Mouse (Mus musculus) adrenal gland (tissue): ENCODE measurements around the gene Gal3st2c.
"Not testable (repeated sequence)": the region's sequence is repeated elsewhere in the genome, so short reads cannot be mapped to it uniquely, and the experiment has no call there.

Experiments
- intact Hi-C: fragments of 180-260 bp; cut with DNase I; formaldehyde crosslinking; loops from one replicate; pipeline ENCODE4 v1.15.1; 2025
- long read RNA-seq, 2 experiments: library from polyadenylated mRNA; unstranded; transcript quantifications; one replicate each; pipeline ENCODE4 v2.0.0; 2020; ENCODE audit warnings: borderline replicate concordance in 1 of 2; ENCODE audit not compliant: insufficient replicate concordance in 1 of 2

Gene Gal3st2c
- long read RNA-seq, experiment 1 = 0 reads
- long read RNA-seq, experiment 2 = 0 reads

- intact Hi-C loops = not testable (repeated sequence)
Measured at GRCm38 (mm10) chr1:93990209-93990608, at the start of gene Gal3st2c. TSS of gene Gal3st2c (plus strand) at chr1:93990509.

GRCm38 (mm10) chr1:93949087-93949486 lies 41.2 kb upstream of the Gal3st2c start:
- intact Hi-C loops = not testable (repeated sequence)

GRCm38 (mm10) chr1:93966489-93966888 lies 23.8 kb upstream of the Gal3st2c start:
- intact Hi-C loops = not testable (repeated sequence)

- intact Hi-C loops = not testable (repeated sequence)
Measured at GRCm38 (mm10) chr1:93970380-93970779, 19.9 kb upstream of the Gal3st2c start.

GRCm38 (mm10) chr1:93970797-93971196 lies 19.5 kb upstream of the Gal3st2c start:
- intact Hi-C loops = not testable (repeated sequence)

- intact Hi-C loops = not testable (repeated sequence)
Measured at GRCm38 (mm10) chr1:93975764-93976163, 14.5 kb upstream of the Gal3st2c start.

DNA sequence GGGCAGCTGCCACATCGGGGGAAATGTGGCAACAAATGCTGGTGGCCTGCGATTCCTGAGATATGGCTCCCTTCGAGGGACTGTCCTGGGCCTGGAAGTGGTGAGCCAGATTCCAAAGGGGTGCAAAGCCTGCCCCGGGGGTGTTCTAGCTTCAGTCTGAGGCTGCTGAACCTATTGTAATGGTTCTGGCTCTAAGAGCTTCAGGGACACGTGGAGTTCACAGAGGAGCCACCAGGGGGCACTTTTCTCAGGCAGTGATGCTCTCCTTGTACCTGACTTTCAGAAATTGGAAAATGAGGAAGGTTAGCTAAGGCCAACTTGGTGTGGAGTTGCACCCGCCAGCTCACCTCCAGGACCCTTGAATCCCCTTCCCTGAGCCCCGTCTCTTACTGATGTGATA lies 12.0 kb upstream of the Gal3st2c start:
- intact Hi-C loops = not testable (repeated sequence)

GRCm38 (mm10) chr1:93980932-93981331 lies 9.4 kb upstream of the Gal3st2c start:
- intact Hi-C loops = not testable (repeated sequence)

DNA sequence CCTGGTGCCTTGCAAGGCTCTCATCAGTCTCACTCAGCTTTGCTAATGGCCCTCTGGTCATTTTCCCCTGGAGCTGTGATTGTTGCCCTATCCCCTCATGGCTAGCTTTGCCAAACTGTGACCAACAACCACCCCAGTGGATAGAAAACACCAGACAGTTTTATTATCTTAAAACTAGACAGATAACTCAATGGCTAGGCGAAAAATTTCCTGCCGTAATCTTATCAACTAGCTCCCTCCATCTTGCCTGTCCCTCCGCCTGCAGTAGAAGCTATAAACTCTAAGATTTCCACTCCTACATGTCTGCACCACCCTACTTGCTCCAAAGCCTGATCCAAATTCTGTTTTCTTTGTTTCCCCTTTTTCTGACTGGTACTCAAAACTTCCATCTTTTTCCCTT lies 4.1 kb upstream of the Gal3st2c start:
- intact Hi-C loops = no loop called here

GRCm38 (mm10) chr1:93988786-93989185 lies 1.5 kb upstream of the Gal3st2c start:
- intact Hi-C loops = no loop called here

GRCm38 (mm10) chr1:93991068-93991467 lies 759 bp downstream of the Gal3st2c start:
- intact Hi-C loops = not testable (repeated sequence)

DNA sequence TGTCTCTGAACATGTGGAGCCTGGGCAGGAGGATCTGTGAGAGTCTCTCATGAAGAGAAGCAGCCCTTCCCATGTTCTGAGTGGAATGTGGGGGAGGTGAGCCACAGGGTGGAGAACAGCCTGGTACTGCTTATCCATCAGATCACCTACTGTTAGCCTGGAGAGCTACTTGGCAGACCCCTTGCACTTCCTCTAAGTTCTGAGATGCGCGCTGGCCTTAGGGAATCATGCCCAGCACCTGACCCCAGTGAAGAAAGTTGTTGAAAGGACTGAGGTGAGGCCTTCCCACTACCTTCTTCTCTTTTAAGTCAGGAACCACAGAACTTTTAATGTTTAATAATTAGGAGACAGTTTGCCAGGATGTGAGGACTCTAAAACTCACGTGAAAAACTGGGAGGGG lies 1.2 kb downstream of the Gal3st2c start:
- intact Hi-C loops = not testable (repeated sequence)

DNA sequence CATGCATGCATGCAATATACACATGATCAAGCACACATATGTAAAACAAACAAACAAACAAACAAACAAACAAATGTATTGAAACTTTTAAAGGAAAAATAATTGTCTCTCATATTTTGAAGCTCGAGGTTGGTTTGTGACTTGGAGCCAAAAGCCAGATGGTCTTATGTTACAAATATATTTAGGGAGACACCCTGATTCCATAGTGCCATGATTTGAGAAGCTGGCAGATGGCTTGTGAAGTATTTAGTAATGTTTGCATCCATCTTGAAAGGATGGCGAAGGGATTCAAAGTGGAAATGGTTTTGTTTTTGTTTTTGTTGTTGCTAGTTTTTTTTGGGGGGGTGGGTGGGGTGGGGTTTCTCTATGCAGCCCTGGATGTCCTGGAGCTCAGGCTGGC lies 10.7 kb downstream of the Gal3st2c start:
- intact Hi-C loops = no loop called here

DNA sequence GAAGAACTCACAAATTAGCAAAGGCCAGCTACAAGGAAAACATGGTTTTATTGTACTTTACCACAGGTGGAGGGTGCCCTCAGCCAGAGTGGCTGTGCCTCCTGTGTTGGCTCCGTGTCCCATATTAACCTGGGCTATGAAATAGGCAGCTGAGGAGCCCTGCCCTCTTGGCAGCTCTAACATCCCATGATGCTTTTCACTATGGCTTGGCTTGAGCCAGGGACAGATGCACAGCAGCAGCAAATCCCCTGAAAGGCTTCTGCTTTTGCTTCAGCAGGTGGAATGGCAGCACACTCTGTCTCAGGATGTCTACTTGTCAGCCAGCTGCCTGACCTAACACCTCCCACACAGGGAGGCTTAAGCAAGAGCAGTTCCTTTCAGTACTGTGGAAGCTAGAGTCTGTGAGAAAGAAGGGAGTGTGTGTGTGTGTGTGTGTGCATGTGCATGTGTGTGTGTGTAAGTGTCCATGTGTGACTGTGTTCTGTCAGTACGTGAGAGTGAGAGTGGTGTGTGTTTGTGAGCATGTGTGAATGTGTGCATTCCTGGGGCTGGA lies 15.7 kb downstream of the Gal3st2c start:
- intact Hi-C loops = not testable (repeated sequence)

DNA sequence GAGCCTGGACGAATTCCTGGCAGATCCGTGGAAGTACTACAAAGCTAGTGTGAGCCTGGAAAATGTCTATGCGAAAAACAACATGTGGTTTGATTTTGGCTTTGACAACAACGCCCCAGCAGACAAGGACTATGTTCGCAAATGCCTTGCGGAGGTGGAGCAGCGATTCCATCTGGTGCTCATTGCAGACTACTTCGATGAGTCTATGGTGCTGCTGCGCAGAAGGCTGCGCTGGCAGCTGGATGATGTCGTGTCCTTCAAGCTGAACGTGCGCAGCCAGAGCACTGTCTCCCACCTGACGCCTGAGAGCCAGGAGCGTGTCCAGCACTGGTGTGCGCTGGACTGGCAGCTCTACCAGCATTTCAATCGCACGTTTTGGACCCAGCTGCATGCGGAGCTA lies 18.5 kb downstream of the Gal3st2c start:
- intact Hi-C loops = not testable (repeated sequence)

- intact Hi-C loops = loop anchor here (2.0 kb wide), 1 partner anchor 69 kb away; no protein-coding TSS in a partner anchor
Measured at GRCm38 (mm10) chr1:94011643-94012042, 21.3 kb downstream of the Gal3st2c start.

DNA sequence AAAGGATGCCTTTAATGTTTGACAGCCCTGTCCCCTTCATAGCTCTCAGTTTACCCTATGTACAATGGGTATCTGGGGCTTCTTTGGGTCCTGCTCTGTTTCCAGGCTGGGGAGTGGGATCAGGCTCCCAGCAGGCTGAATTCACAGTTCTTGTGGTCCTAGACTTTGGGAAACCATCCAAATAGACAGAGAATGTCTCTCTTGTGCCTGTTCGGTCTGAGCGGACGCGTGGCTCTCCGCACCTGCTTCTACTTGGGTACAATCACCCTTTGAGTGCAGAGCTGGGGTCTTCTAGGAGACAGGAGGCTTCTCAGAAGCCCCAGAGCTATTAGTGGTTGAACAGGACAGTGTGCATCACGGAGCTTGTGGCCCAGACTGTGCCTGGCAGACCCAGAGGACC lies 29.8 kb downstream of the Gal3st2c start, which contains the start of gene Neu4:
Neu4 (plus strand) TSS at position 301 of the 400 bp plus-strand sequence.
- intact Hi-C loops = no loop called here

DNA sequence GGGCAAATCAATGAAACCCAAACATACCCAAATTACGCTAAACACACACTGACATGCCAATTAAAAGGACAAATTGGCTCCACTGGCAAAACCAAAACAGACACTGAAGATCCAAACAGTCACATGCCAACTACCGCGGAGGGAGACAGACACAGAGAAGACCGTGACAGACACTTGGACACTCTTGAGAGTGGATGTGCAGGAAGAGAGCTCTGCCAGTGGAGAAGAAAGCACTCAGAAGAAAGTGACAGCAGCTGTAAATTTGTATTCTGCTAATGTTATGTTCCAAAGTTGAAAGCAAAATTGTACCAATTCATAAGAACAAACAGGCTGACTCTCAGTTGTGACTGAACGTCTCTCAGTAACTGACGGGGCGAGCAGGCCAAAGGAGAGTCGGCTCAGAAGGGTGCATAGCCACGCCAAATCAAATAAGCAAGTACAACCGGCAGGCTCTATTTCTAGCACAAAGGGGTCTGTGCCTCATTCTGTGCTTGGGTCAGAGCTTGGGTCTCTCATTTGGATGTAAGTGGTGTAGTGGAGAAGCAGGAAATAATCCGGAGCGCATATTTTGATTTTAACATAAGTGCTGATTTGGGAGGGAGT lies 37.3 kb downstream of the Gal3st2c start:
- intact Hi-C loops = no loop called here

- intact Hi-C loops = no loop called here
Measured at GRCm38 (mm10) chr1:94028741-94029140, 38.4 kb downstream of the Gal3st2c start.

- intact Hi-C loops = no loop called here
Measured at GRCm38 (mm10) chr1:94033075-94033602, 42.8 kb downstream of the Gal3st2c start.

GRCm38 (mm10) chr1:94034984-94035743 lies 44.9 kb downstream of the Gal3st2c start:
- intact Hi-C loops = loop anchor here (2.0 kb wide), 1 partner anchor 44 kb away; no protein-coding TSS in a partner anchor

- intact Hi-C loops = no loop called here
Measured at GRCm38 (mm10) chr1:94040391-94040790, 50.1 kb downstream of the Gal3st2c start.
